Mouse (Mus musculus) layer of hippocampus, adult 18-20 months (tissue): ENCODE measurements at regions not wholly inside any gene's neighbourhood (a gene's known extent, or its start where the extent isn't known, plus 50 kb on each side); places are given as distances from the start of the nearest gene placed in this dataset.

Experiments
- DNase-seq, 2 experiments: peaks; one replicate each; pipeline ENCODE4 v3.0.0; 2022; ENCODE audit warnings: low spot score in 2 of 2

GRCm38 (mm10) chr1:90397355-90397754 is 193.6 kb downstream of the Ackr3 start:
- DNase-seq = no peak

GRCm38 (mm10) chr1:90398396-90398975 is 194.7 kb downstream of the Ackr3 start:
- DNase-seq = no peak

GRCm38 (mm10) chr1:90403057-90403456 is 199.3 kb downstream of the Ackr3 start:
- no peak for DNase-seq

GRCm38 (mm10) chr1:90404717-90405487 is 197.9 kb upstream of the Cops8 start:
- no peak for DNase-seq

- peak; percentile 45 to 74 for DNase-seq
Observed at GRCm38 (mm10) chr1:90406663-90407062, 196.1 kb upstream of the Cops8 start.

GRCm38 (mm10) chr1:90408504-90409215 is 194.1 kb upstream of the Cops8 start:
- DNase-seq = peak in 1 of 2 experiments; percentile 68

GRCm38 (mm10) chr1:90409236-90409635 is 193.5 kb upstream of the Cops8 start:
- no peak for DNase-seq

- no peak for DNase-seq
Observed at GRCm38 (mm10) chr1:90412511-90413045, 190.2 kb upstream of the Cops8 start.

- DNase-seq = no peak
Observed at GRCm38 (mm10) chr1:90414751-90415150, 188.0 kb upstream of the Cops8 start.

- no peak for DNase-seq
Observed at GRCm38 (mm10) chr1:90424066-90424821, 178.5 kb upstream of the Cops8 start.

GRCm38 (mm10) chr1:90428334-90428733 is 174.4 kb upstream of the Cops8 start:
- DNase-seq = no peak

- DNase-seq = no peak
Observed at GRCm38 (mm10) chr1:90428774-90429173, 174.0 kb upstream of the Cops8 start.

GRCm38 (mm10) chr1:90430480-90430879 is 172.3 kb upstream of the Cops8 start:
- no peak for DNase-seq

- DNase-seq = no peak
Observed at GRCm38 (mm10) chr1:90431783-90432182, 171.0 kb upstream of the Cops8 start.

GRCm38 (mm10) chr1:90433911-90434310 is 168.9 kb upstream of the Cops8 start:
- DNase-seq = peak in 1 of 2 experiments; percentile 31

- DNase-seq = no peak
Observed at GRCm38 (mm10) chr1:90440638-90441037, 162.1 kb upstream of the Cops8 start.

GRCm38 (mm10) chr1:90441134-90441868 is 161.5 kb upstream of the Cops8 start:
- DNase-seq = no peak

- no peak for DNase-seq
Observed at GRCm38 (mm10) chr1:90442250-90443240, 160.2 kb upstream of the Cops8 start.

GRCm38 (mm10) chr1:90449571-90450226 is 153.1 kb upstream of the Cops8 start:
- DNase-seq = no peak
